Mouse (Mus musculus) stomach, embryonic 16.5 days (tissue): ENCODE measurements around the gene Kcnc3. TPM values are rescaled to one million over a fixed set of nuclear protein-coding genes. Genes with fewer than 3 reads are reported as not detected.

Experiments used
- ATAC-seq: fragments of 200-750 bp; cut with Nextera tagmentation; 2 replicates; pipeline ENCODE4 v1.8.0; 2017; ENCODE audit warnings: moderate number of reproducible peaks, moderate TSS enrichment; ENCODE audit not compliant: insufficient read depth, low FRiP score
- H3K27ac ChIP-seq: fragments of 300-500 bp; sonication (generic); 2 replicates; pipeline ENCODE4 v1.5.1; 2014; ENCODE audit warnings: low read length
- H3K27me3 ChIP-seq: fragments of 300-500 bp; sonication (generic); 2 replicates; pipeline ENCODE4 v1.6.1; 2014; ENCODE audit warnings: low read length, control low read depth, mixed read lengths; ENCODE audit not compliant: control insufficient read depth, insufficient read depth
- H3K36me3 ChIP-seq: fragments of 300-500 bp; sonication (generic); 2 replicates; pipeline ENCODE4 v1.6.1; 2014; ENCODE audit warnings: low read length; ENCODE audit not compliant: control insufficient read depth, insufficient read depth
- H3K4me1 ChIP-seq: fragments of 300-500 bp; sonication (generic); 2 replicates; pipeline ENCODE4 v1.6.1; 2014; ENCODE audit warnings: low read length, control low read depth, mixed read lengths; ENCODE audit not compliant: control insufficient read depth, insufficient read depth
- H3K4me2 ChIP-seq: fragments of 300-500 bp; sonication (generic); 2 replicates; pipeline ENCODE4 v1.6.1; 2014; ENCODE audit warnings: low read depth, low read length, mixed read lengths
- H3K4me3 ChIP-seq: fragments of 300-500 bp; sonication (generic); replicated peaks from 2 replicates; pipeline ENCODE4 v1.5.1; 2014; ENCODE audit warnings: mild to moderate bottlenecking, low read length
- H3K9ac ChIP-seq: fragments of 300-500 bp; sonication (generic); 2 replicates; pipeline ENCODE4 v1.6.1; 2014; ENCODE audit warnings: low read length
- H3K9me3 ChIP-seq: fragments of 300-500 bp; sonication (generic); replicated peaks from 2 replicates; pipeline ENCODE4 v1.6.1; 2016; ENCODE audit warnings: low read length, control low read depth; ENCODE audit not compliant: control insufficient read depth
- WGBS: fragments of 180-500 bp; shearing (Covaris S2); extraction: QIAGEN DNeasy Blood & Tissue Kit; methylation state at CpG from one replicate; pipeline ENCODE4 v1.1.7; 2014; 5-methylcytosine and 5-hydroxymethylcytosine counted together
- polyA plus RNA-seq: library from polyadenylated mRNA; unstranded; fragments of >200 nt; fragmentation: Nextera tagmentation; extraction: Ambion mirVana; gene quantifications from 2 replicates; pipeline ENCODE4 v1.2.1, GENCODE M21; 2015

The Kcnc3 gene
- polyA plus RNA-seq, 1 experiment from 2014 or later = 0.26 TPM

DNA sequence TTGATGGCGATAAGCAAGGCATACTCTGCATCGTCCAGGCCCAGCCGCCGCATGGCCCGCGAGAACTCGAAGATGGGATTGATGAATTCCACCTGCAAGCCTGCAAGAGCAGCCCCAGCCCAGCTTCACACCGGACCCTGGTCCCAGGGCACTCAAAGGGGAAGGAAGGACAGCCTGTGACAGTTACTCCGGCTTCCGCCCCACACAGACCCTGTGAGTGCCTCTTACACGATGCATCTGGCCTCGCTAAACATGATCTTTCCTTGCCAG is 40.1 kb upstream of the Kcnc3 start:
- Histone ChIP-seq H3K4me1 (peaks cover 15% of the 10 kb centered on the region), H3K9ac (no peak overlapping the region; the same call in 1 of the 2 replicates), H3K4me2 (no peak overlapping the region), H3K27ac (no peak overlapping the region), H3K4me3 (no peak overlapping the region), H3K36me3 (peaks cover 17% of the 10 kb centered on the region; the same call in 1 of the 2 replicates), H3K27me3 (no peaks in the 10 kb centered on the region), H3K9me3 (0 out of 2 replicates have a peak, but pooled peaks cover 4% of the 10 kb centered on the region)
- 94% methylated on average over 12 of the region's 12 CpGs for WGBS
- ATAC-seq = no peak

DNA sequence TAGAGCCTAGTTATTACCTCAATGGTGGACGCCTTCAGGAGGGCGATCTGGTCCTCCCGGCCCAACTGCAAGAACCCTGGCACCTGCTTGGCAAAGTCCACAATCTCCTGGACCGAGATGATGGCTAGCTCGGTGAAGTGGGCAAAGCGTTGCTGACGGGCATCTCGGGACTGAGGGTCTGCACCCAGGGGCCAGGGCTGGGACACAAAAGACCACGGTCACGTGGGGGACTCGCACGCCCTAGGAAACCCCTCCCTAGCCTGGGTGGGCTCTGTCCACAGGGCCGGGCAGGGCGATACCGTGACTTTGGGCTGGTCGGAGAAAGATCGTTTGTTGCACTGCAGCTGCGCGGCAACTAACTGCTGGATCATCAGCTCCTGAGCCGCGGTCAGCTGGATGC is 39.2 kb upstream of the Kcnc3 start:
- 95% methylated on average over 21 of the region's 21 CpGs for WGBS
- no peak for ATAC-seq
- H3K36me3 ChIP-seq = peaks cover 17% of the 10 kb centered on the region; the same call in 1 of the 2 replicates
- H3K9me3 ChIP-seq = 0 out of 2 replicates have a peak, but pooled peaks cover 2% of the 10 kb centered on the region
- no peak overlapping the region for H3K27ac ChIP-seq
- H3K4me3 ChIP-seq = no peak overlapping the region
- peaks cover 15% of the 10 kb centered on the region for H3K4me1 ChIP-seq
- no peak overlapping the region for H3K4me2 ChIP-seq
- H3K9ac ChIP-seq = no peak overlapping the region
- no peaks in the 10 kb centered on the region for H3K27me3 ChIP-seq

- H3K27me3 ChIP-seq = no peaks in the 10 kb centered on the region
- no peak overlapping the region for H3K4me3 ChIP-seq
- no peak for ATAC-seq
- H3K9ac ChIP-seq = no peak overlapping the region
- H3K4me2 ChIP-seq = no peak overlapping the region
- peaks cover 17% of the 10 kb centered on the region; the same call in 1 of the 2 replicates for H3K36me3 ChIP-seq
- 81% methylated on average over 22 of the region's 22 CpGs for WGBS
- H3K9me3 ChIP-seq = no peaks in the 10 kb centered on the region
- H3K4me1 ChIP-seq = peaks cover 15% of the 10 kb centered on the region
- no peak overlapping the region for H3K27ac ChIP-seq
Measured at GRCm38 (mm10) chr7:44551731-44552130, 38.7 kb upstream of the Kcnc3 start.

DNA sequence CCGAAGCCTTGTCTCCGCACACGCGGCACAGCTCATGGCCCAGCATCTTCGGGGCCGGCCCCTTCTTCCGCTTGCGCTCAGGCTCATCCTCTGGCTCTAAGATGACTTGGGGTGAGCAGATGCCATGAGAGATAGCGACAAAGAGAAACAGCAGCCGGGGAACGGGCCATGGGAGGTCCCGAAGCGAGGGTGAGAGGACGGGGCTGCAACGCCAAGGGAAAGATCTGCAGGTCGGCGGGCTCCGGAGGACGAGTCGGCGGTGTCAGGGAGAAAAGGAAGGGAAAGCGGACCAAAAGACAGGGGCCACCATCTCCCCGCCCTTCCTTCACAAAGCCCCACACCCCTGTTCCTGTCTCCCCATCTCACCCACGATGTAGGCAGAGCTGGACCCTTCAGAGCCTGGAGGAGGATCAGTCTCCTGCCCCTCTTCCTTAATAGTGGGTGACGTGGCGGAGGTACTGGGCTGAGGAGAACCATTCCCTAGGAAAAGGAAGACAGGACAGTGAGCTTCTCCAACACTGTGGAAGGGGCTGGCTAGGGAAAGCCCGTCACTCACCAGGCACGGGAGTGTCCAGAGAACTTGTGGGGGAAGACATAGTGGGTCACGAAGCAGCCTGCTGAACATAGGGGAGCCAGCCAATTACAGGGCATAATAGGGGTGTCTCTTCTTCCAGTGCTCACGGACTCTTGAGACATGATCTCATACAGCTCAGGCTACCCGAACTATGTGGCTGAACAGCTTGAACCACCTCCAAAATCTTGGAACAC is 38.1 kb upstream of the Kcnc3 start:
- Histone ChIP-seq H3K27me3 (no peaks in the 10 kb centered on the region), H3K9me3 (no peaks in the 10 kb centered on the region), H3K4me2 (peak overlapping the region; percentile 75), H3K9ac (0 out of 2 replicates have a peak overlapping the region, but pooled peaks have one; percentile 91), H3K4me3 (peak overlapping the region; percentile 100), H3K27ac (peak overlapping the region; percentile 99; the same call in 1 of the 2 replicates), H3K4me1 (peaks cover 14% of the 10 kb centered on the region), H3K36me3 (peaks cover 17% of the 10 kb centered on the region; the same call in 1 of the 2 replicates)
- ATAC-seq = no peak
- 86% methylated on average over 31 of the region's 31 CpGs for WGBS

GRCm38 (mm10) chr7:44553196-44553764 is 37.2 kb upstream of the Kcnc3 start:
- under 1% methylated on average over 32 of the region's 32 CpGs for WGBS
- peaks cover 17% of the 10 kb centered on the region; the same call in 1 of the 2 replicates for H3K36me3 ChIP-seq
- peak overlapping the region; percentile 75 for H3K4me2 ChIP-seq
- H3K4me3 ChIP-seq = peak overlapping the region; percentile 100
- H3K4me1 ChIP-seq = peaks cover 7% of the 10 kb centered on the region; the same call in 1 of the 2 replicates
- peak overlapping the region; percentile 91 for H3K9ac ChIP-seq
- peak; percentile 78 for ATAC-seq
- H3K27me3 ChIP-seq = no peaks in the 10 kb centered on the region
- H3K27ac ChIP-seq = peak overlapping the region; percentile 99
- no peaks in the 10 kb centered on the region for H3K9me3 ChIP-seq

DNA sequence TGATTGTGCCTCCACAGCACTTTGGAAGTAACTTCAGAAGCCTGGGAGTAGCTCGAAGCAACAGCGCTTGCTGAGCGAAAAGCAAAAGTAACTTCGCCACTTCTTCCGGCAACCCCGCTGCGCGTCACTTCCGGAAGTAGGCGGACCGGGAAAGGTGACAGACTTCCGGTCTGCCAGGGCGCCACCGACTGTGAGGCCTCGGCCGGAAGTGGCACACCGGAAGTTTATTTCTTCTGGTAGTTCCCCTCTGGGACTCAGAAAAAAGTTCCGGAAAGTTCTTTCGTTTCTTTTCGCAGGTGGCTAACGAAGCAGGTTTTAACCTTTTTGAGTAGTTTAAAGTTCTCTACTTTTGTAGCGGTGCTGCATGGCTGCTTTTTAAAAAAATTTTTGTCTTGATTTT is 36.6 kb upstream of the Kcnc3 start, which contains the start of gene Nr1h2:
TSS of gene Nr1h2 (minus strand) at position 126 of the 400 bp plus-strand sequence.
- no peaks in the 10 kb centered on the region for H3K9me3 ChIP-seq
- H3K9ac ChIP-seq = peak within 1 kb of the TSS; percentile 91
- peaks cover 7% of the 10 kb centered on the region; the same call in 1 of the 2 replicates for H3K4me1 ChIP-seq
- H3K4me2 ChIP-seq = peak within 1 kb of the TSS; percentile 75
- peak within 1 kb of the TSS; percentile 99 for H3K27ac ChIP-seq
- no peaks in the 10 kb centered on the region for H3K27me3 ChIP-seq
- H3K4me3 ChIP-seq = peak within 1 kb of the TSS; percentile 100
- peak; percentile 88 for ATAC-seq
- H3K36me3 ChIP-seq = peaks cover 17% of the 10 kb centered on the region; the same call in 1 of the 2 replicates
- WGBS = 0% methylated on average over 22 of the region's 22 CpGs

DNA sequence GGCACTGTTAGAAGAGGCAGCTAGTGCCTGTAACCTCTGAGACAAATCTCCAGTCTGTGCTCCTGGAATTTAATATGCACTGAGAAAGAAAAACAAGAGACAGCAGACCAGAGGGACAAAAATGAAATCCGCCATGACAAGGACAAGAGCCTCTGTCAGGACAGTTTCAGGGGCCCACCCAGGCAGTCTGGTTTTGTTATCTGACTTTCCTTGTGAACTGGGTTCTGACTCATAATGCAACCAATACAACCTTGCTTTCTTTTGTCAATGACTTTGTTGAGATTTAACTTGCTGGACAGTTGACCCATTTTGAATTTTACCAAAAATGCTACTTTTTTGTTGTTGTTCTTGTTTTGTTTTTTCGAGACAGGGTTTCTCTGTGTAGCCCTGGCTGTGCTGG is 32.8 kb upstream of the Kcnc3 start:
- Histone ChIP-seq H3K9ac (no peak overlapping the region), H3K27me3 (no peaks in the 10 kb centered on the region), H3K4me1 (peaks cover 6% of the 10 kb centered on the region; the same call in 1 of the 2 replicates), H3K4me3 (no peak overlapping the region), H3K4me2 (no peak overlapping the region), H3K36me3 (no peaks in the 10 kb centered on the region), H3K27ac (no peak overlapping the region), H3K9me3 (no peaks in the 10 kb centered on the region)
- WGBS = 71% methylated on average over 2 of the region's 2 CpGs
- no peak for ATAC-seq

GRCm38 (mm10) chr7:44560435-44561400 is 29.7 kb upstream of the Kcnc3 start:
- 0 out of 2 replicates have a peak overlapping the region, but pooled peaks have one; percentile 10 for H3K9ac ChIP-seq
- H3K27me3 ChIP-seq = no peaks in the 10 kb centered on the region
- H3K4me1 ChIP-seq = no peaks in the 10 kb centered on the region
- WGBS = 49% methylated on average over 18 of the region's 18 CpGs
- H3K27ac ChIP-seq = no peak overlapping the region
- no peak for ATAC-seq
- H3K9me3 ChIP-seq = no peaks in the 10 kb centered on the region
- no peak overlapping the region for H3K4me2 ChIP-seq
- H3K4me3 ChIP-seq = no peak overlapping the region
- no peaks in the 10 kb centered on the region for H3K36me3 ChIP-seq
